Mouse (Mus musculus) neural tube, embryonic 13.5 days (tissue): ENCODE data around the gene Zfp607b. TPM values are rescaled to one million over a fixed set of nuclear protein-coding genes. Genes with fewer than 3 reads are reported as not detected.

Experiments used
- ATAC-seq: fragments of 200-750 bp; cut with Nextera tagmentation; 2 replicates; pipeline ENCODE4 v1.8.0; 2017; ENCODE audit warnings: low read depth, mild to moderate bottlenecking, moderate TSS enrichment, moderate library complexity
- H3K27ac ChIP-seq: fragments of 300-500 bp; sonication (generic); replicated peaks from 2 replicates; pipeline ENCODE4 v1.5.1; 2015; ENCODE audit warnings: moderate library complexity, mild to moderate bottlenecking, inconsistent platforms
- H3K27me3 ChIP-seq: fragments of 300-500 bp; sonication (generic); 2 replicates; pipeline ENCODE4 v1.6.1; 2015; ENCODE audit warnings: mild to moderate bottlenecking, inconsistent platforms
- H3K36me3 ChIP-seq: fragments of 300-500 bp; sonication (generic); 2 replicates; pipeline ENCODE4 v1.6.1; 2015; ENCODE audit warnings: mild to moderate bottlenecking, inconsistent platforms
- H3K4me1 ChIP-seq: fragments of 300-500 bp; sonication (generic); replicated peaks from 2 replicates; pipeline ENCODE4 v1.6.1; 2015; ENCODE audit warnings: inconsistent platforms
- H3K4me2 ChIP-seq: fragments of 300-500 bp; sonication (generic); 2 replicates; pipeline ENCODE4 v1.6.1; 2015; ENCODE audit warnings: inconsistent platforms, mild to moderate bottlenecking, moderate library complexity
- H3K4me3 ChIP-seq: fragments of 300-500 bp; sonication (generic); 2 replicates; pipeline ENCODE4 v1.5.1; 2015; ENCODE audit warnings: mild to moderate bottlenecking, inconsistent platforms
- H3K9ac ChIP-seq: fragments of 300-500 bp; sonication (generic); 2 replicates; pipeline ENCODE4 v1.6.1; 2015; ENCODE audit warnings: moderate library complexity, mild to moderate bottlenecking, inconsistent platforms
- H3K9me3 ChIP-seq: fragments of 300-500 bp; sonication (generic); 2 replicates; pipeline ENCODE4 v1.6.1; 2016; ENCODE audit warnings: inconsistent platforms
- WGBS: fragments of 180-500 bp; shearing (Covaris S2); methylation state at CpG from one replicate; pipeline ENCODE4 v1.1.7; 2015; 5-methylcytosine and 5-hydroxymethylcytosine counted together
- polyA plus RNA-seq: library from polyadenylated mRNA; unstranded; fragments of >200 nt; fragmentation: Nextera tagmentation; extraction: Ambion mirVana; gene quantifications from 2 replicates; pipeline ENCODE4 v1.2.1, GENCODE M21; 2015

Zfp607b gene
- polyA plus RNA-seq, 1 experiment from 2014 or later: 7.6 TPM

- no peak for ATAC-seq
- H3K9me3 ChIP-seq: no peaks in the 10 kb centered on the region
- H3K27me3 ChIP-seq: no peaks in the 10 kb centered on the region
- 83% methylated on average over 3 of the region's 3 CpGs for WGBS
- no peak overlapping the region for H3K4me3 ChIP-seq
- H3K4me2 ChIP-seq: peak overlapping the region; percentile 79
- peaks cover 2% of the 10 kb centered on the region; the same call in 1 of the 2 replicates for H3K36me3 ChIP-seq
- no peak overlapping the region for H3K27ac ChIP-seq
- peaks cover 24% of the 10 kb centered on the region for H3K4me1 ChIP-seq
- peak overlapping the region; percentile 79 for H3K9ac ChIP-seq
Observed at GRCm38 (mm10) chr7:27687836-27688235, 1.3 kb upstream of the Zfp607b start.

DNA sequence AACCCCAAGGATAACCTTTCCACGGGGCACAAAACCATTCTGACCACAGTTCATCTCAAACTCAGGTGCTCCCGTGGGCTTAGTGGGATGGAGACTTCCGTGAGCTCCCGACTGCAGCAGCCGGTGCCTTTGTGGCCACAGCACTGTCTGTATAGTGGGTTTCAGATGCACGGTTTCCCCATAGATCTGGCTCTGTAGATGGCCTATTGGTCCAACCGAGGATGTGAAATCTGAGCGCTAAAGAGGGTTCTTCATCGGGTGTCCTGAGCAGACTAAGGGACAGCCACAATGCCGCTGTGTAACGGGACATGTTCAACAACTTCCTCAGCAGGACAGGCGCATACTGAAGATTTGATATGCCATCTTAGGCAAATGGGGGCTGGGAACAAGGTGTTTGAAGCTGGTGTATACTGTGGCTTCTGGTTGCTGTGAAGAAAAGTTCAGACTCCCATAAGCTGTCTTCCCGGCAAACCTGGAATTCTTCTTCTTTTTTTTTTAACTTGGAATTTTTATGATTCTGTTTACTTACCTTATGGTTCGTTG, 823 bp upstream of the Zfp607b start:
- Histone ChIP-seq H3K4me2 (peak overlapping the region; percentile 79), H3K9me3 (no peaks in the 10 kb centered on the region), H3K4me3 (peak overlapping the region; percentile 48), H3K27ac (peak overlapping the region; percentile 86), H3K36me3 (peaks cover 3% of the 10 kb centered on the region; the same call in 1 of the 2 replicates), H3K27me3 (no peaks in the 10 kb centered on the region), H3K4me1 (peaks cover 24% of the 10 kb centered on the region), H3K9ac (peak overlapping the region; percentile 79)
- WGBS: 37% methylated on average over 14 of the region's 14 CpGs
- no peak for ATAC-seq

DNA sequence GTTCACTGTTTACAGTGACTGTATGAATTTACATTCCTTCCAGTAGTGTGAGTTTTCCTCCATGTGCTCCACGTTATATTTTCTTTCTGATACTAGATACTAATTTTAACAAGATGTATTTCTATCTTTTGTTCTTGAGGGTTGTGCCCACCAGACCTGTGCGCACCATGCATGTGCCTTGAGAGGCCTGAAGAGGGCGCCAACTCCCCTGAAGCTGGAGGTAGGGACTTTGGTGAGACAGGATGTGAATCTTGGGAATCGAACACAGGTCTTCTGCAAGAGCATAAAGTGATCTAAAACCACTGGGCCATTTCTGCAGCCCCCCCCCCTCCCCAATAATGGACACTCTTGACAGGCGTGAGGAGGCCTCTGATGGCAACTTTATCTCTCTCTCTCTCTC, 1.9 kb downstream of the Zfp607b start:
- Histone ChIP-seq H3K4me3 (no peak overlapping the region), H3K4me1 (peaks cover 17% of the 10 kb centered on the region), H3K27me3 (no peaks in the 10 kb centered on the region), H3K27ac (no peak overlapping the region), H3K4me2 (no peak overlapping the region), H3K9ac (no peak overlapping the region), H3K36me3 (peaks cover 15% of the 10 kb centered on the region), H3K9me3 (no peaks in the 10 kb centered on the region)
- WGBS: 47% methylated on average over 5 of the region's 5 CpGs
- ATAC-seq: no peak

DNA sequence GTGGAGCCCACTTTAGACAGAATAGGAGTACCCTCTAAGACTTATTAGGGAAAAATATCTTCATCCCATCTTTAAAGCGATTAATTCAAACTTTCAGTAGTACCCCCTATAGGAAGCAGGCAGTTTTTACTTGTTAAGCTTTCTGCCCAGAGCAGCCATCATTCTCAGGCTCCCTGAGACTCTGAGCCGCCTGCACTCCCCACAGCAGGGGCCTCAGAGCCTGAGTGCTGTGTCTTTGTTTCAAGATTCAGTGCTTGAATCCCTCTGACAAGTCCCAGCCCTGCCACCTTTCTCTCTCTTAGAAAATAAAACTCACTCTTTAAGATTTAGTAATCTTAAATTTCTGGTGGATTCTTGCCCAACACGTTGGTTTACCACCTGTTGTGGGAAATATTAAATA, 7.6 kb downstream of the Zfp607b start:
- Histone ChIP-seq H3K27ac (no peak overlapping the region), H3K4me3 (no peak overlapping the region), H3K9me3 (no peaks in the 10 kb centered on the region), H3K4me2 (no peak overlapping the region), H3K27me3 (no peaks in the 10 kb centered on the region), H3K36me3 (peaks cover 41% of the 10 kb centered on the region), H3K4me1 (no peaks in the 10 kb centered on the region), H3K9ac (no peak overlapping the region)
- no peak for ATAC-seq
- WGBS: 33% methylated on average over 3 of the region's 3 CpGs

- 87% methylated on average over 7 of the region's 7 CpGs for WGBS
- no peaks in the 10 kb centered on the region for H3K27me3 ChIP-seq
- ATAC-seq: no peak
- H3K36me3 ChIP-seq: 0 out of 2 replicates have a peak, but pooled peaks cover 5% of the 10 kb centered on the region
- no peaks in the 10 kb centered on the region for H3K4me1 ChIP-seq
- no peak overlapping the region for H3K9ac ChIP-seq
- no peak overlapping the region for H3K27ac ChIP-seq
- no peak overlapping the region for H3K4me2 ChIP-seq
- H3K9me3 ChIP-seq: peaks cover 8% of the 10 kb centered on the region; the same call in 1 of the 2 replicates
- H3K4me3 ChIP-seq: no peak overlapping the region
Observed at GRCm38 (mm10) chr7:27710402-27710801, 21.3 kb downstream of the Zfp607b start.

DNA sequence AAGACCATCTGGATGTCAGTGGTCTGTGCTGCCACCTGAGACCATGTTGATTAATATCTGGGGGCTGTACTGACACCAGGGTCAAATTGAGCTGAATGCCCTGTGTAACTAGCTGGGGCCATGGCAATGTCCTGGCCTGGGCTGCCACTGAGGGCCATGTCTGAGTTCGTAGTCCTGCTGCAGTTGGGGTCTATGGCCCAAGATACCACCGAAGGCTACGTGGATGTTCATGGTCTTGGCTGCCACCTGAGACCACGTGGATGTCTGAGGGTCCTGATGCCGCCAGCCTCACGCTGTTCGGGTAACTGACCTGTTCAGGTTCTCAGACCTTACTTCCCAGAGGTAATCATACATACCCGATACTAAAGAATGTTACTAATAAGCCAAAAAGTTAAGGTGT, 32.8 kb downstream of the Zfp607b start:
- Histone ChIP-seq H3K9ac (no peak overlapping the region), H3K27ac (no peak overlapping the region), H3K9me3 (no peaks in the 10 kb centered on the region), H3K27me3 (no peaks in the 10 kb centered on the region), H3K4me3 (no peak overlapping the region), H3K36me3 (no peaks in the 10 kb centered on the region), H3K4me1 (no peaks in the 10 kb centered on the region), H3K4me2 (no peak overlapping the region)
- 91% methylated on average over 8 of the region's 8 CpGs for WGBS
- ATAC-seq: no peak

DNA sequence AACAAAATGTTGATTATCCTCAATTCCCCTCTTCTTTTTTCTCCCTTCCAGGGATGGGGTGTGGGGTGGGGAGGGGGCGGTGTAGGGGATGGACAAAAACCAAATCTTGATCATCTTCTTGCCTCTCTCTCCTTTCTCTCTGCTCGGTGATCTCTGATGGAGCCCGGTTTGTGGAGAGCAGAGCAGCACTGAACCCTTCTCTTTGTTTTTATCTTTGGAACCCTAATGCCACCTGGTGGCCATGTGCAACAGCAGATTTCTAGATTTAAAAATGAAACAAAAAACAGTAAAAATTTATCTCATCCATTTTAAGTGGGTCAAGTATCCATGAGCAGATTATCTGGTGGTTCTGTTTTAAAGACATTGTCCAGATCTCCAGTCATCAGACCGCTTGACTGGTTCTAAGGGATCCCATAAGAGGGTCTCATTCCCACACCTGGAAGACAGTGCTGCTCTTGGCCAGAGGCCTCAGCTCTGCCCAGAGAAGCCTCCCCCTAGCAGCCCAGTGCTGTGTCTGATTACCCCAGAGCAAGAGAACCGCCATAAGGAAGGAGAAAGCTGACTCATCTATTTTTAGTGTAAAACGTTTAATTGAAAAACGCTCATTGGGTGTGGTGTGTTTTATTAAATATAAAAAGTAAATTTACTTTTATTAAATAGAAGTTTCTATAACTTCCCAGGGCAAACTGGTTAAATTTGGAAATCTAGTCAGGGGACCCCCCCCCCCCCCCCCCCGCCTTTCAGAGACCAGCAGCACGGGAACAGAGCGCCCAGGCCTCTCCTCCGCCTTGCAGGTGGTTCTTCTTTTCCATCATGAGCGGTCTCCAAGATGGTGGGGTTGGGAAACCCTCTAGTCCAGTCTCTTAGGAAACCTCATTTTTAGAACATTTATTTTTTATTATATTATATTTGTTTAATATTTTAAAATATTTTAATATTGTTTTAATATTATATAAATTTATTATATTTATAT, 36.7 kb downstream of the Zfp607b start:
- Histone ChIP-seq H3K9ac (peak overlapping the region; percentile 62), H3K4me1 (no peaks in the 10 kb centered on the region), H3K27ac (peak overlapping the region; percentile 77), H3K4me2 (no peak overlapping the region), H3K9me3 (no peaks in the 10 kb centered on the region), H3K36me3 (no peaks in the 10 kb centered on the region), H3K4me3 (no peak overlapping the region), H3K27me3 (no peaks in the 10 kb centered on the region)
- WGBS: 42% methylated on average over 12 of the region's 12 CpGs
- peak; percentile 88 for ATAC-seq

DNA sequence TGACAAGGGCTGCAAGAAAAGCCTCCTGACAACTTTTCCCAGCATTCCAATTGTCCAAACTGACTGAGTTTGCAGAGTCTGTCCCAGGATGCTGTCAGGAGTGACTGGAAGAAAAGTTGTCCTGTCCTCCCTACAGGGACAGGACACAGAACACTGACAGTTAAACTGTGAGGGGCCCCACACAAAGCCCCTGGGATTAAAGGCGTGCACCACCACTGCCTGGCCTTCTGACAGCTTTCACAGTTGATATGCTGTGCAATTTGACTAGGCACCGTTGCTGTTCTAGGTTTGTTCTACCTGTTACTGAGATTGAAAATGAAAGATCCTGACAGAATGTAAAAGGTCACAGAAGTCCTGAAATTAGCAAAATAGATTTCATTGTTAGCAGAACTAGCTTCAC, 38.3 kb downstream of the Zfp607b start:
- no peak for ATAC-seq
- no peak overlapping the region for H3K4me3 ChIP-seq
- 70% methylated on average over 2 of the region's 2 CpGs for WGBS
- H3K9ac ChIP-seq: no peak overlapping the region
- H3K4me1 ChIP-seq: peaks cover 1% of the 10 kb centered on the region
- H3K9me3 ChIP-seq: no peaks in the 10 kb centered on the region
- H3K27me3 ChIP-seq: no peaks in the 10 kb centered on the region
- H3K36me3 ChIP-seq: no peaks in the 10 kb centered on the region
- no peak overlapping the region for H3K4me2 ChIP-seq
- H3K27ac ChIP-seq: no peak overlapping the region

DNA sequence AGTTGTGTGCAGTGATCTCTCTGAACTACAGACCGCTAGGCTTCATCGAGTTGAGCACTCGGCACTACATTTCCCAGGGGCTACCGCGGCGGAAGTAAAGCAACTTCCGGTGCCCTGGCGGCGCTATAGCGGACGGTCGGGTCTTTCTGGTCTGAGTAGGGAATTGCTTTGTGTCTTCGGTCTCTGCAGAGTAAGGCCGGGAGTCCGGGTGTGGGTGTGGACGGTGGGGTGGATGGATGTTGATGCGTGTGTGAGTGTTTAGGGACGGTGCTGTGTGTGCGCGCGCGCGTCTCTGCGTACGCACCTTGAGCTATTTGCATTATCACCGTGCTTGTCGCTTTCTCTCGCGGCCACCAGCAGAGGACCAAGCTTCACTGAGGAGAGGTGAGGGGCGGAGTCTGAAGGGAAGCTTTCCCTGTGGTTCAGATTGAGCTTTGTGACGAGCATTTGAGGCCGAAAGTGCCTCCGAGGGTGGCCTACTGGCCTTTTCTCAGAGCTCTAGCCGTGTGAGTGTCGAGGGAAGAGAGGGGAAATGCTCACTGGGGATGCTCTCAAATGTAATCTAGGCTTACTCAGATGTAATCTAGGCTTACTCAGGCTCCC, 42.2 kb downstream of the Zfp607b start, which contains the start of gene Zfp60:
Gene Zfp60, plus strand, starts transcription at position 109 of the 603 bp plus-strand sequence.
- Histone ChIP-seq H3K9me3 (no peaks in the 10 kb centered on the region), H3K4me2 (peak within 1 kb of the TSS; percentile 84), H3K4me1 (peaks cover 41% of the 10 kb centered on the region), H3K27me3 (no peaks in the 10 kb centered on the region), H3K4me3 (peak within 1 kb of the TSS; percentile 81), H3K27ac (peak within 1 kb of the TSS; percentile 99), H3K9ac (peak within 1 kb of the TSS; percentile 99), H3K36me3 (no peaks in the 10 kb centered on the region)
- peak; percentile 94 for ATAC-seq
- WGBS: under 1% methylated on average over 35 of the region's 35 CpGs

- WGBS: 2% methylated on average over 12 of the region's 12 CpGs
- peak; percentile 17; the same call in 1 of the 2 replicates for ATAC-seq
- H3K27ac ChIP-seq: peak overlapping the region; percentile 99
Observed at GRCm38 (mm10) chr7:27731946-27732345, 42.8 kb downstream of the Zfp607b start.

GRCm38 (mm10) chr7:27732508-27732907, 43.4 kb downstream of the Zfp607b start:
- no peak for ATAC-seq
- peaks cover 41% of the 10 kb centered on the region for H3K4me1 ChIP-seq
- H3K27ac ChIP-seq: peak overlapping the region; percentile 99
- peak overlapping the region; percentile 84 for H3K4me2 ChIP-seq
- H3K9me3 ChIP-seq: no peaks in the 10 kb centered on the region
- H3K27me3 ChIP-seq: no peaks in the 10 kb centered on the region
- peak overlapping the region; percentile 81 for H3K4me3 ChIP-seq
- no peaks in the 10 kb centered on the region for H3K36me3 ChIP-seq
- WGBS: 65% methylated on average over 6 of the region's 6 CpGs
- H3K9ac ChIP-seq: peak overlapping the region; percentile 99

More at GRCm38 (mm10) chr7:27731946-27732345, 42.8 kb downstream of the Zfp607b start:
- H3K4me2 ChIP-seq: peak overlapping the region; percentile 84
- H3K9me3 ChIP-seq: no peaks in the 10 kb centered on the region
- H3K9ac ChIP-seq: peak overlapping the region; percentile 99
- no peaks in the 10 kb centered on the region for H3K36me3 ChIP-seq
- no peaks in the 10 kb centered on the region for H3K27me3 ChIP-seq
- H3K4me1 ChIP-seq: peaks cover 41% of the 10 kb centered on the region
- H3K4me3 ChIP-seq: peak overlapping the region; percentile 81

DNA sequence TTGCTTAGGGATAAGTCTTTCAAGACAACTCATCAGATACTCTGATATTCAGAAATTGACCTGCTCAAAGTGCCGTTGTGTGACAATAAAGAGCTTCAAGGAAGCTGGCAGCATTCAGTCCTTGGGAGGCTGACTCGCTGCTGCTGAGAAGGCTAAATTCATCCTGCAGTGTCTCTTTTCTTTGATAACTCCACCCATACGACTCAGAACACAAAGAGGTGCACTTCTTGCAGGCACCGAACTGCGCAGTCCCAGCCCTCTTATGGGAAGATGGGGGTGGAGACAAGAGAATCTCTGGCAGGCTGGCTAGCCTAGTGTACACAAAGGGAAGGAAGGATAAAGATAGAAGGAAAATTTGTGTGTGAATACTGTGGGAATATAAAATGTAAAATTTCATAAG, 46.3 kb downstream of the Zfp607b start:
- H3K27me3 ChIP-seq: no peaks in the 10 kb centered on the region
- H3K36me3 ChIP-seq: peaks cover 22% of the 10 kb centered on the region
- H3K9ac ChIP-seq: peak overlapping the region; percentile 55
- ATAC-seq: no peak
- peaks cover 41% of the 10 kb centered on the region for H3K4me1 ChIP-seq
- H3K4me2 ChIP-seq: peak overlapping the region; percentile 84
- peak overlapping the region; percentile 53 for H3K27ac ChIP-seq
- 0 out of 2 replicates have a peak overlapping the region, but pooled peaks have one; percentile 8 for H3K4me3 ChIP-seq
- H3K9me3 ChIP-seq: no peaks in the 10 kb centered on the region
- 18% methylated on average over 5 of the region's 5 CpGs for WGBS
